Mouse (Mus musculus): Measurements from ENCODE around the gene Olfr69. TPM values are rescaled to one million over a fixed set of nuclear protein-coding genes. Genes with fewer than 3 reads are reported as not detected.
"Not testable (repeated sequence)": the region's sequence is repeated elsewhere in the genome, so short reads cannot be mapped to it uniquely, and the experiment has no call there.

Gene Olfr69
- polyA plus RNA-seq, 1 experiment from 2014 or later: not detected

DNA sequence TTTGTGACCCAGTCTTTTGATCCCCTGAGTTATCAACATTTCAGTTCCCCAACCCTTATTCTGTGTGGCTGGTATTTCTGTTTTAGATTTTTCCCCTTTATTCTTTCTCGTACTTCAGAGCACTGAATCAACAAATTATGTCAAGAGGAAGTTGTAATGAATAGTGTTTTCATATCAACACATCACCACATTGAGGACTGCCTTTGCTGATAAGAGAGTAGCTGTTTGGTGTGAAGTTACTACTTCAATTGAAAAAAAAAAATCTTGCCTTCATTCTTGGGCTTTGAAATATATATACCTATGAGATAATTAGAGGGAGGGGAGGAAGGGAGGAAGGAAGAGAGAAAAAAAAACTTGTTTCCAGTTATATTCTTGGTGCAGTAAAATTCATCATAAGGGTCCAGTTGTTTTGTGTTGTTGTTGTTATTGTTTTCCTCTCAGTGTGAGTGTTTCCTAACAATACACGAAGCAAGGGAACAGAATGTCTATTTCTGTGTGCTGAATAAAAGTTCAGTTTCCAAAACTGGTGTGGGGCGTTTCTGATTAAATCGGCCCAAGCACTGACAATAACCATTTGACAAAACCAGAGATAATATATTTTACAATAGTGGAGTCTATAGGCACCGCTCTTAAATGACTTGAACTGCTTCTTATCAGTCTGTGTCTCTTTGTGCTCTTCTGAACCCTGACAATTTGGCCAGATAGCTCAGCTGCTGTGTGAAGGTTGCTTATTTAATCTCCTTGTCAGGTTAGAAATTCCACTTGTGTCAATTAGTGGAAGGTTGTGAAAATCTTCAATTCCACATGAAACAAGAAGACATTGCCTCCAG lies 37.8 kb upstream of the Olfr69 start:
- Histone ChIP-seq H3K4me1 (replicated peaks; ENCODE audit: control insufficient read depth, insufficient read depth, low read length) (no peaks in the 10 kb centered on the region), H3K4me3 (ENCODE audit: low read depth, low read length) (no peak overlapping the region), H3K27me3 (ENCODE audit: control insufficient read depth, insufficient read depth, low read length) (no peaks in the 10 kb centered on the region), H3K4me2 (ENCODE audit: low read depth, low read length, severe bottlenecking) (no peak overlapping the region), H3K36me3 (ENCODE audit: control insufficient read depth, insufficient read depth, low read length) (no peaks in the 10 kb centered on the region), H3K9me3 (ENCODE audit: control insufficient read depth, low read length) (no peaks in the 10 kb centered on the region), H3K9ac (ENCODE audit: low read length) (no peak overlapping the region), H3K27ac (ENCODE audit: low read depth, low read length) (no peak overlapping the region; the same call in 1 of the 2 replicates)
- ATAC-seq (replicated peaks; ENCODE audit: low FRiP score) (no peak), DNase-seq (ENCODE audit: low spot score) (no peak)
- WGBS: 79% methylated on average over 5 of the region's 5 CpGs

DNA sequence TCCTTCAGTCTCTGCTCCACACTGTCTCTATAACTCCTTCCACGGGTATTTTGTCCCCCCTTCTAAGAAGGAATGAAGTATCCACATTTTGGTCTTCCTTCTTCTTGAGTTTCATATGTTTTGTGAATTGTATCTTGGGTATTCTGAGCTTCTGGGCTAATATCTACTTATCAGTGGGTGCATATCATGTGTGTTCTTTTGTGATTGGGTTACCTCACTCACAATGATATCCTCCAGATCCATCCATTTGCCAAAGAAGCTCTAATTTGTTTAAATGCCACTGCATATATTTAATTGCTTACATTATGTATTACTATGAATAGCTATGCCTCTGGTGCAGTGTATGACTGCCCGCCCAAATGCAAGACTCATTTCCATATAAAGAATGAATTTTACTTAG lies 36.7 kb upstream of the Olfr69 start:
- not testable (repeated sequence) for H3K27ac ChIP-seq (ENCODE audit: low read depth, low read length); DNase-seq (ENCODE audit: low spot score); H3K4me2 ChIP-seq (ENCODE audit: low read depth, low read length, severe bottlenecking); H3K4me1 ChIP-seq (replicated peaks; ENCODE audit: control insufficient read depth, insufficient read depth, low read length); H3K36me3 ChIP-seq (ENCODE audit: control insufficient read depth, insufficient read depth, low read length); H3K4me3 ChIP-seq (ENCODE audit: low read depth, low read length); H3K9me3 ChIP-seq (ENCODE audit: control insufficient read depth, low read length); ATAC-seq (replicated peaks; ENCODE audit: low FRiP score); H3K27me3 ChIP-seq (ENCODE audit: control insufficient read depth, insufficient read depth, low read length); H3K9ac ChIP-seq (ENCODE audit: low read length)
- 71% methylated on average over 2 of the region's 2 CpGs for WGBS

DNA sequence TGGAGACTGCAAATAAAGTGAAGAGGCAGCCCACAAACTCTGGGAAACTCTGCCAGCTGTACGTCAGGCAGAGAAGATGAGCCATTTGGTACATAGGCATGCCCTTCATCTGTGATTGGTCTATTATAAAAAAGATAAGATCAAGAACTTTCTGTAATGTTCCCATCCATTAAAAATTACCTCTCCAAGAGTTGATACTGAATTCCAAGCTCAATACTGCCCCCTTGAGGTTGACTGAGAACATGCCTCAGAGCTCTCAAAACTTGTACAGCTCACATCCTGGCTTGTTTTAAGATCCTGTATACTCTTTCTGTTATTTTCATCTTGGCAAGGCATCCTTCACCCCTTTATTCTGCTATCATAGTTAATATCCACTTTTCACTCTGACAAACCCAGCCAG lies 35.5 kb upstream of the Olfr69 start:
- Histone ChIP-seq H3K4me3 (ENCODE audit: low read depth, low read length) (no peak overlapping the region), H3K9me3 (ENCODE audit: control insufficient read depth, low read length) (no peaks in the 10 kb centered on the region), H3K4me2 (ENCODE audit: low read depth, low read length, severe bottlenecking) (no peak overlapping the region), H3K4me1 (replicated peaks; ENCODE audit: control insufficient read depth, insufficient read depth, low read length) (no peaks in the 10 kb centered on the region), H3K36me3 (ENCODE audit: control insufficient read depth, insufficient read depth, low read length) (no peaks in the 10 kb centered on the region), H3K27ac (ENCODE audit: low read depth, low read length) (no peak overlapping the region), H3K27me3 (ENCODE audit: control insufficient read depth, insufficient read depth, low read length) (no peaks in the 10 kb centered on the region), H3K9ac (ENCODE audit: low read length) (no peak overlapping the region)
- no peak; the same call in 1 of the 2 replicates for ATAC-seq (replicated peaks; ENCODE audit: low FRiP score)
- DNase-seq (ENCODE audit: low spot score): no peak
- 79% methylated on average over 1 of the region's 1 CpGs for WGBS

DNA sequence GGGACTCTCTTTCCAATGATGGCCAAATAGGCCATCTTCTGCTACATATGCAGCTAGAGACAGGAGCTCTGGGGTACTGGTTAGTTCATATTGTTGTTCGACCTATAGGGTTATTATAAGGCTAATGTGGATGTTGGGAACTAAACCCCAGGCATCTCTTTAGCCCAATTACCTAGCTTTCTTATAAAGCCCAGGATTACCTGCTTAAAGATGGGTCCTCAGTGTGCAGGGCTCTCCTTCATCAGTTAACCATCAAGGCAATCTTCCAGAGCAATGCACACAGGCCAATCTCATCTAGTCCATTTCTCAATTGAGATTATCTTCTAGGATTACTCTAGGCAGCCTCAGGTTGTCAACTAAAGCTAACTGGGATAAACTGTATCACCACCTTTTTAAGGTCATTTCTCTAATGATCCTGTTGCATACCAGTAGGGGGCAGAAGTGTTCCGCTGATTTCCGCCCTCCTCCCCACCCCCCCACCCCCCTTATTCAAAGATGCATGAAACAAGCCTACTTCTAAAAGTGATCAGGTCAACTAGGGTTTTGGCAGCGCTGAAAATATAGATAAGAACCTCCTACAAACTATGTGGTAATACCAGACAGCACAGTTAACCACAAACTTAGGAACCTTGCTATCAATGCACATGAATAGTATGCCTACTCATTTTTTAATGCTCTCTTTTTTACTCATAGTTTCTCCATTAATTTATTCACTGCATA lies 21.4 kb upstream of the Olfr69 start:
- Histone ChIP-seq H3K36me3 (ENCODE audit: control insufficient read depth, insufficient read depth, low read length) (no peaks in the 10 kb centered on the region), H3K27ac (ENCODE audit: low read depth, low read length) (no peak overlapping the region), H3K4me2 (ENCODE audit: low read depth, low read length, severe bottlenecking) (no peak overlapping the region), H3K27me3 (ENCODE audit: control insufficient read depth, insufficient read depth, low read length) (no peaks in the 10 kb centered on the region), H3K4me1 (replicated peaks; ENCODE audit: control insufficient read depth, insufficient read depth, low read length) (no peaks in the 10 kb centered on the region), H3K4me3 (ENCODE audit: low read depth, low read length) (no peak overlapping the region), H3K9me3 (ENCODE audit: control insufficient read depth, low read length) (no peaks in the 10 kb centered on the region), H3K9ac (ENCODE audit: low read length) (no peak overlapping the region)
- ATAC-seq (replicated peaks; ENCODE audit: low FRiP score) (no peak), DNase-seq (ENCODE audit: low spot score) (no peak)
- 31% methylated on average over 4 of the region's 4 CpGs for WGBS

DNA sequence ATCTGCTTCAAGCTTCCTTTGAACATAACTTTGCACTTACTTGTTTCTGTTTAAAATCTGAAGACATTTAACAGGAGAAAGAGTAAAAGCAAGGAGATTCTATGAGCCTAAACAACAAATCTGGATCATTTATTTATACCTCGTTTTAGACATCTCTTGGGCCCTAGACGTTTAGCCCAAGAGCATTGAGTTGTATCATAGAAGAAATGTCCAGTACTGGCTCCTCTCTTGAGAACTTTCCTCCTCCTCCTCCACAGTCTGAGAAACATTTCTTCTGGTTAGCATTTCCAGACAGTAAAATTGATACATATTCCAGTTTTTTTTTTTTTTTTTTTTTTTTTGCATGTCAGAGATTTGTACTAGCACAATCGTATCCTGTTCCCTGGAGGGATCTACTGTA lies 20.3 kb upstream of the Olfr69 start, which contains the start of gene Olfr67:
Olfr67 (minus strand) TSS at position 101 of the 400 bp plus-strand sequence.
- 80% methylated on average over 3 of the region's 3 CpGs for WGBS

DNA sequence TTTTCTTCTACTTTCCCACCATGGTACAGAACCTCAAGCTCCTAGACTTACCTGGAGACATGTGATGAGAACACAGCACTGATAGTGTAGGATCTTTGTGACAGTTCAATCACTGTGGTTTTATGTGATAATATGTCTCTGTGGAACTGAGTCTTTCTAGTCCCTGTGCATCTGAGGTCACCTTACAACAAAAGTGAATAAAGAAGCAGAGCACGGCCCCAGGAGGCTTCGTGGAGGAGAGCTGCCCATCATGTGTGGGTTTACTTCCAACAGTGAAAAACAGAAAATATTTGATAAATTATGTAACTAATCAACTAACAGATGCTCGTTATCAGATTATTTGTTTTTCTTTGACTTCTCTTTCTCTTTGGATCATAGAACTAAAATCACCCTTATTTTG lies 8.2 kb upstream of the Olfr69 start, which contains the start of gene Olfr68:
Olfr68 (minus strand) TSS at position 101 of the 400 bp plus-strand sequence.
- no peak for DNase-seq (ENCODE audit: low spot score)
- Histone ChIP-seq H3K4me2 (ENCODE audit: low read depth, low read length, severe bottlenecking) (no peak within 1 kb of the TSS), H3K27ac (ENCODE audit: low read depth, low read length) (no peak within 1 kb of the TSS), H3K9me3 (ENCODE audit: control insufficient read depth, low read length) (no peaks in the 10 kb centered on the region), H3K27me3 (ENCODE audit: control insufficient read depth, insufficient read depth, low read length) (no peaks in the 10 kb centered on the region), H3K36me3 (ENCODE audit: control insufficient read depth, insufficient read depth, low read length) (no peaks in the 10 kb centered on the region), H3K4me3 (ENCODE audit: low read depth, low read length) (no peak within 1 kb of the TSS), H3K9ac (ENCODE audit: low read length) (no peak within 1 kb of the TSS), H3K4me1 (replicated peaks; ENCODE audit: control insufficient read depth, insufficient read depth, low read length) (no peaks in the 10 kb centered on the region)
- WGBS: 80% methylated on average over 3 of the region's 3 CpGs
- ATAC-seq (replicated peaks; ENCODE audit: low FRiP score): no peak

More for the DNA sequence above, 20.3 kb upstream of the Olfr69 start, which contains the start of gene Olfr67:
- DNase-seq (ENCODE audit: low spot score) (no peak), ATAC-seq (replicated peaks; ENCODE audit: low FRiP score) (no peak)
- H3K9me3 ChIP-seq (ENCODE audit: control insufficient read depth, low read length): no peaks in the 10 kb centered on the region
- no peaks in the 10 kb centered on the region for H3K36me3 ChIP-seq (ENCODE audit: control insufficient read depth, insufficient read depth, low read length)
- no peak within 1 kb of the TSS for H3K9ac ChIP-seq (ENCODE audit: low read length)
- no peak within 1 kb of the TSS for H3K4me3 ChIP-seq (ENCODE audit: low read depth, low read length)
- no peak within 1 kb of the TSS for H3K27ac ChIP-seq (ENCODE audit: low read depth, low read length)
- no peaks in the 10 kb centered on the region for H3K4me1 ChIP-seq (replicated peaks; ENCODE audit: control insufficient read depth, insufficient read depth, low read length)
- no peaks in the 10 kb centered on the region for H3K27me3 ChIP-seq (ENCODE audit: control insufficient read depth, insufficient read depth, low read length)
- H3K4me2 ChIP-seq (ENCODE audit: low read depth, low read length, severe bottlenecking): no peak within 1 kb of the TSS

DNA sequence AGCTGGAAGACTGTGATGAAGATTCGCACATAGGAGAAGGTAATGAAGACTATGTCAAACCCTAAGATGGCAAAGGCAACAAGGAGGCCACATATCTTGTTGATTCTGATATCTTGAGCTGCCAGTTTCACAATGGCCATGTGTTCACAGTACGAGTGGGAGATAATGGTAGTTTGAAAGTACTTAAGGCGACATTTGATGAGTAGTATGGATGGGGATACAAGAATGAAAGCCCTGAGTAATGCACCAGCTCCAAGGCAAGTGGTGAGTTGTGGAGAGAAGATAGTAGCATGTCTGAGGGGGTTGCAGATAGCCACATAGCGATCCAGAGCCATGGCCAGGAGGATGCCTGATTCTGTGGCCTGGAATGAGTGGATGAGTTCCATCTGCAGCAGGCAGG lies 6.3 kb upstream of the Olfr69 start:
- not testable (repeated sequence) for H3K9ac ChIP-seq (ENCODE audit: low read length); H3K27me3 ChIP-seq (ENCODE audit: control insufficient read depth, insufficient read depth, low read length); H3K27ac ChIP-seq (ENCODE audit: low read depth, low read length); H3K4me1 ChIP-seq (replicated peaks; ENCODE audit: control insufficient read depth, insufficient read depth, low read length); H3K36me3 ChIP-seq (ENCODE audit: control insufficient read depth, insufficient read depth, low read length); H3K4me3 ChIP-seq (ENCODE audit: low read depth, low read length); ATAC-seq (replicated peaks; ENCODE audit: low FRiP score); H3K4me2 ChIP-seq (ENCODE audit: low read depth, low read length, severe bottlenecking); DNase-seq (ENCODE audit: low spot score); H3K9me3 ChIP-seq (ENCODE audit: control insufficient read depth, low read length)
- WGBS: 84% methylated on average over 4 of the region's 4 CpGs

DNA sequence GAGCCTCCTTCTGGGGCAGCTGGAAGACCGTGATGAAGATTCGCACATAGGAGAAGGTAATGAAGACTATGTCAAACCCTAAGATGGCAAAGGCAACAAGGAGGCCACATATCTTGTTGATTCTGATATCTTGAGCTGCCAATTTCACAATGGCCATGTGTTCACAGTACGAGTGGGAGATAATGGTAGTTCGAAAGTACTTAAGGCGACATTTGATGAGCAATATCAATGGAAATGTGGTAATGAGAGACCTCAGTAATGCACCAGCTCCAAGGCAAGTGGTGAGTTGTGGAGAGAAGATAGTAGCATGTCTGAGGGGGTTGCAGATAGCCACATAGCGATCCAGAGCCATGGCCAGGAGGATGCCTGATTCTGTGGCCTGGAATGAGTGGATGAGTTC lies 3.7 kb downstream of the Olfr69 start:
- not testable (repeated sequence) for DNase-seq (ENCODE audit: low spot score); H3K4me1 ChIP-seq (replicated peaks; ENCODE audit: control insufficient read depth, insufficient read depth, low read length); H3K4me3 ChIP-seq (ENCODE audit: low read depth, low read length); H3K36me3 ChIP-seq (ENCODE audit: control insufficient read depth, insufficient read depth, low read length); H3K4me2 ChIP-seq (ENCODE audit: low read depth, low read length, severe bottlenecking); H3K9ac ChIP-seq (ENCODE audit: low read length); ATAC-seq (replicated peaks; ENCODE audit: low FRiP score); H3K27ac ChIP-seq (ENCODE audit: low read depth, low read length); H3K9me3 ChIP-seq (ENCODE audit: control insufficient read depth, low read length); H3K27me3 ChIP-seq (ENCODE audit: control insufficient read depth, insufficient read depth, low read length)
- WGBS: 85% methylated on average over 6 of the region's 6 CpGs

Measured in forebrain, embryonic 11.5 days (tissue).